Mouse (Mus musculus) forebrain, embryonic 13.5 days (tissue): ENCODE results near the gene Pdilt. TPM values are rescaled to one million over a fixed set of nuclear protein-coding genes. Genes with fewer than 3 reads are reported as not detected.

Experiments
- ATAC-seq: fragments of 200-750 bp; cut with Nextera tagmentation; 2 replicates; pipeline ENCODE4 v1.8.0; 2017
- H3K27ac ChIP-seq: fragments of 300-500 bp; sonication (generic); 2 replicates; pipeline ENCODE4 v1.5.1; 2015; ENCODE audit warnings: inconsistent platforms, mild to moderate bottlenecking, moderate library complexity
- H3K27me3 ChIP-seq: fragments of 300-500 bp; sonication (generic); 2 replicates; pipeline ENCODE4 v1.6.1; 2015; ENCODE audit warnings: mild to moderate bottlenecking, inconsistent platforms
- H3K36me3 ChIP-seq: fragments of 300-500 bp; sonication (generic); 2 replicates; pipeline ENCODE4 v1.6.1; 2015; ENCODE audit warnings: mild to moderate bottlenecking, inconsistent platforms; ENCODE audit not compliant: poor library complexity, severe bottlenecking
- H3K4me1 ChIP-seq: fragments of 300-500 bp; sonication (generic); 2 replicates; pipeline ENCODE4 v1.6.1; 2015; ENCODE audit warnings: inconsistent platforms
- H3K4me2 ChIP-seq: fragments of 300-500 bp; sonication (generic); 2 replicates; pipeline ENCODE4 v1.6.1; 2015; ENCODE audit warnings: inconsistent platforms, mild to moderate bottlenecking, moderate library complexity
- H3K4me3 ChIP-seq: fragments of 300-500 bp; sonication (generic); 2 replicates; pipeline ENCODE4 v1.5.1; 2015; ENCODE audit warnings: mild to moderate bottlenecking, inconsistent platforms
- H3K9ac ChIP-seq: fragments of 300-500 bp; sonication (generic); 2 replicates; pipeline ENCODE4 v1.6.1; 2015; ENCODE audit warnings: mild to moderate bottlenecking, inconsistent platforms
- H3K9me3 ChIP-seq: fragments of 300-500 bp; sonication (generic); replicated peaks from 2 replicates; pipeline ENCODE4 v1.6.1; 2016; ENCODE audit warnings: inconsistent platforms
- WGBS: fragments of 180-500 bp; shearing (Covaris S2); methylation state at CpG from one replicate; pipeline ENCODE4 v1.1.7; 2015; 5-methylcytosine and 5-hydroxymethylcytosine counted together
- polyA plus RNA-seq: library from polyadenylated mRNA; unstranded; fragments of >200 nt; fragmentation: Nextera tagmentation; extraction: Ambion mirVana; gene quantifications from 2 replicates; pipeline ENCODE4 v1.2.1, GENCODE M21; 2015

Gene Pdilt
- polyA plus RNA-seq, 1 experiment from 2014 or later = not detected

DNA sequence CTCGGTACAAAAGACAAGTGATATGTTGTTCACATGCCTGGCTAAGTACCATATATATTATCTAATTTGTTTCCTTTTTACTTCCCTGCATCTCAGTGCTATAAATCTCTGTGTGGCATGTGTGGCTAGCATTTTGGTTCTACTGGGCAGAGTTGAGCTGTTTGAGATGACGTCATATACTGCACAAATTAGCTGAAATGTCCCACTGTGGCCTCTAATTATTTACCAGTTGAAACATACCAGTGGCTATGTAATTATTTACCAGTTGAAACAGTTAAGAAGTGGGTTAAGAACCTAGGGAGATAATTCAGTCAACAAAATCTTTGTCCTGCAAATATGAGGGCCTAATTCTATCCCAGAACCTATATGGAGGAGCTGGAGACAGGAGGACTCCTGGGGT lies 4.3 kb upstream of the Pdilt start:
- 46% methylated on average over 2 of the region's 2 CpGs for WGBS
- no peak for ATAC-seq
- H3K4me1 ChIP-seq = peaks cover 10% of the 10 kb centered on the region
- H3K36me3 ChIP-seq = no peaks in the 10 kb centered on the region
- no peak overlapping the region for H3K9ac ChIP-seq
- no peak overlapping the region for H3K27ac ChIP-seq
- H3K27me3 ChIP-seq = no peaks in the 10 kb centered on the region
- no peak overlapping the region for H3K4me3 ChIP-seq
- no peak overlapping the region for H3K4me2 ChIP-seq
- H3K9me3 ChIP-seq = no peaks in the 10 kb centered on the region

DNA sequence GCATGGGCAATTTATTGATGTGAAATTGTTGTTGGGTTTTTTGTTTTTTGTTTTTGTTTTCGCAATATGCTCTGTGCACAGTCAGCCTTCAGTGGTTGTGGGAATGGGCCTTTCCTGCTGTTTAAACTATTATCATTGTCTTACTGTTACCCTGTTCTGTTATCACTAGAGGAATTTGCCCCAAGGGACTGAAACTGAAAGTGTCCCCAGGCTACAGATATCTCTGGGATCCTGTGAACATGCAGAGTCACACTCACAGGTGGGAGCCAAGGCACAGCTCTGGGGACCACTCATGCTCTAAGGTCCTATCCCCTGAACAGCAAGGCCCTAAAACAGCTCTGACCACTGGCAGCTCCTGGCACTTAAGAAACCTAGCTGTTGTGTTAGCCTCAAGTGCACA lies 3.8 kb upstream of the Pdilt start:
- 97% methylated on average over 1 of the region's 1 CpGs for WGBS
- H3K27ac ChIP-seq = no peak overlapping the region
- no peaks in the 10 kb centered on the region for H3K9me3 ChIP-seq
- H3K9ac ChIP-seq = no peak overlapping the region
- H3K36me3 ChIP-seq = no peaks in the 10 kb centered on the region
- H3K4me3 ChIP-seq = no peak overlapping the region
- ATAC-seq = no peak
- H3K27me3 ChIP-seq = no peaks in the 10 kb centered on the region
- H3K4me1 ChIP-seq = peaks cover 10% of the 10 kb centered on the region
- no peak overlapping the region for H3K4me2 ChIP-seq

DNA sequence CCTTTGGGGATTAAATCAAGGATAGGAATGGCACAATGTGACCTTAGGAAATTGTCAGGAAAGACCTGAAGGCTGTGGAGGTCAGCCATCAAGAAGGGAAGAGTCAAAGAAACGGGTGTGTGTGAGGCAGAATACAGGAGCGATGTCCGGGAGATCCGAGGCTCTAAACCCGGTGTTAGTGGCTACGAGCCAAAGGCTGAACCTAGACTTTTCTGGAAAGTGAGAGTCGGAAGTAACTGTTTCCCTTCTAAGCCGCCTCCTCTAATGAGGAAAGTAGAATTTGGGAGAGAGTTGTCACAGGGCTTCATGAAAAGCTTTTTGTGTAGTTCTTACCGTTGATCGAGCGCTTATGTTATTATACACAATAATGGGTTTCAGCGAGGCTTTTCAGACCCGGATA lies 3.2 kb upstream of the Pdilt start:
- Histone ChIP-seq H3K9ac (no peak overlapping the region), H3K27me3 (no peaks in the 10 kb centered on the region), H3K9me3 (no peaks in the 10 kb centered on the region), H3K4me1 (peaks cover 10% of the 10 kb centered on the region), H3K4me3 (no peak overlapping the region), H3K36me3 (no peaks in the 10 kb centered on the region), H3K4me2 (peak overlapping the region; percentile 22; the same call in 1 of the 2 replicates), H3K27ac (no peak overlapping the region)
- ATAC-seq = no peak
- 17% methylated on average over 13 of the region's 13 CpGs for WGBS

DNA sequence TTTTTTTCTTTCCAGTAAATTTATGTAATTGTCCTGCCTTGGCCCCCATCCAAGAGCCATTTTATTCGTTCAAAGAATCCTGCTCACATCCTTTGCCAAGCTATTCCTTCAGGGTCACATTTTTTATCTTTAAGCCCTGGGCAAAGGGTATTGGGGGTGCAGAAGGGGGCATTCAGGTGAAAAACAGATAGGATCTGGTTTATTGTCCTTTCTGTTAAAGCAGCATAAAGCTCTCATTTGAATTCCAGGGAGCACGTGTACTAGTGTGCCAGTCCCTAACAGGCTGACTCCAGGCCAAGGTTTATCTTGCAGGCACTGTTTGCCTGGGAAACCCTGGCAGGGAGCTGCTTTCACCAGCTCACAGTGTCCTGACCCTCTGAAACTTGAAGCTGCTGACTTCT lies 2.6 kb upstream of the Pdilt start:
- Histone ChIP-seq H3K4me2 (no peak overlapping the region), H3K9me3 (no peaks in the 10 kb centered on the region)
- 28% methylated on average over 2 of the region's 2 CpGs for WGBS

DNA sequence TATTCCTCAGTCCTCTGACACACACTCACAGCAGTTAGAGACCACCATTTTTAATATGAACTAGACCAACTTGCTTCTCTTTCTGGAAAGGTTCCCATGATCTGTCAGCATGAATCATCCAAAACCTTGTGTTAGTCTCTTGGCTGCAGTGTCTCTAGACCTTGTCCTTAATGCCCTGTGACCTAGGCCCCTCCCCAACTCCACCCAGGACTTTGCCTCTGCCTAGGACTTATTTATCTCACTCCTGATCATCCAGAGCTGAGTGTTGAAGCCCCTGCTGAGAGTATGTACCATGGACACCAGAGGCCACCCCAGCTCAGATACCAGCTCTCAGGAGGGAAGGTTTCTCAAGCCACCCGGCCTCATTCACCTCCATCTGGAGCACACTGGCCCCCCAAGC lies 904 bp downstream of the Pdilt start:
- Histone ChIP-seq H3K36me3 (no peaks in the 10 kb centered on the region), H3K4me2 (no peak overlapping the region), H3K9me3 (no peaks in the 10 kb centered on the region), H3K27me3 (no peaks in the 10 kb centered on the region), H3K27ac (no peak overlapping the region), H3K9ac (no peak overlapping the region), H3K4me3 (no peak overlapping the region), H3K4me1 (peaks cover 10% of the 10 kb centered on the region)
- WGBS = 86% methylated on average over 1 of the region's 1 CpGs
- ATAC-seq = no peak

More for the DNA sequence above, 2.6 kb upstream of the Pdilt start:
- no peak overlapping the region for H3K27ac ChIP-seq
- H3K9ac ChIP-seq = 0 out of 2 replicates have a peak overlapping the region, but pooled peaks have one; percentile 12
- ATAC-seq = no peak
- no peak overlapping the region for H3K4me3 ChIP-seq
- peaks cover 10% of the 10 kb centered on the region for H3K4me1 ChIP-seq
- no peaks in the 10 kb centered on the region for H3K36me3 ChIP-seq
- no peaks in the 10 kb centered on the region for H3K27me3 ChIP-seq

DNA sequence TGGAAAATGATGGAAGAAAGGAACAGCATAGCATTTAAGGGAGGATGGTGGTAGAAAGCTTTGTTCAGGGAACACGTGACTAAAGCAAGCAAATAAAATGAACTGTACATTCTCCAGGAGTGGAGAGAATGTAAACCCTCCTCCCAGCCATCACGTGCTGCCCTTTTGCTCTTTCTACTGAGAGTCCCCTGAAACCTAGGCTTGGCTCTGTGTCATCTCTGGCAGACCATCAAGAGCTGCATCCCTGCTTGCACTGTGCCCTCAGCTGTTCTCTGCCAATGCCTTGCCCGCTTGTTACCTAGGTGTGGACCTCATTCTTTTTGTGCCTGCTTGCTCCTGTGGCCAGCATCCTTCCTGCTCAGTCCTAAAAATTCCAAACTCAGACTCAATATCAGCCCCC lies 1.5 kb downstream of the Pdilt start:
- H3K4me1 ChIP-seq = peaks cover 10% of the 10 kb centered on the region
- no peaks in the 10 kb centered on the region for H3K9me3 ChIP-seq
- 92% methylated on average over 3 of the region's 3 CpGs for WGBS
- no peak overlapping the region for H3K9ac ChIP-seq
- no peaks in the 10 kb centered on the region for H3K27me3 ChIP-seq
- no peak for ATAC-seq
- H3K27ac ChIP-seq = no peak overlapping the region
- H3K4me3 ChIP-seq = no peak overlapping the region
- no peak overlapping the region for H3K4me2 ChIP-seq
- H3K36me3 ChIP-seq = no peaks in the 10 kb centered on the region

DNA sequence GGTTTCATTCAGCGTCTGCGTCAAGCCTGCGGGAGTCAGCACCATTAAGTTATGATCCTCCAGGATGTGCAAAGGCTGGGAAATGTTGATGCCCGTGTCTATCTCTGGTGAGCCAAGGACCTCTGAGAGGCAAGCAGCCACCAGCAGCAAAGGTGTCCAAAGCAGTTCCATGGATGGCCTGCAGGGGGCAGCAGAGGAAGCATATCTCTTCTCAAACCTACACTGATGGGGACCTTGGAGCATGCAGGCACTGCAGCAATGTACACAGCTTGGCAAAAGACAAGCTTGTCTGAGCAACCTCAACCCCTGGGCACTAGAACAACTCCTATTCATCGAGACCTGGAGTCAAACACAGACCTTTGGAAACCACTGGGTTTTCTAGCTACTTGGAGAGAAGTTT lies 3.6 kb downstream of the Pdilt start:
- WGBS = 56% methylated on average over 5 of the region's 5 CpGs
- no peak for ATAC-seq
- no peaks in the 10 kb centered on the region for H3K9me3 ChIP-seq
- no peak overlapping the region for H3K4me3 ChIP-seq
- no peaks in the 10 kb centered on the region for H3K4me1 ChIP-seq
- H3K36me3 ChIP-seq = no peaks in the 10 kb centered on the region
- H3K27ac ChIP-seq = no peak overlapping the region
- no peak overlapping the region for H3K9ac ChIP-seq
- no peak overlapping the region for H3K4me2 ChIP-seq
- no peaks in the 10 kb centered on the region for H3K27me3 ChIP-seq

DNA sequence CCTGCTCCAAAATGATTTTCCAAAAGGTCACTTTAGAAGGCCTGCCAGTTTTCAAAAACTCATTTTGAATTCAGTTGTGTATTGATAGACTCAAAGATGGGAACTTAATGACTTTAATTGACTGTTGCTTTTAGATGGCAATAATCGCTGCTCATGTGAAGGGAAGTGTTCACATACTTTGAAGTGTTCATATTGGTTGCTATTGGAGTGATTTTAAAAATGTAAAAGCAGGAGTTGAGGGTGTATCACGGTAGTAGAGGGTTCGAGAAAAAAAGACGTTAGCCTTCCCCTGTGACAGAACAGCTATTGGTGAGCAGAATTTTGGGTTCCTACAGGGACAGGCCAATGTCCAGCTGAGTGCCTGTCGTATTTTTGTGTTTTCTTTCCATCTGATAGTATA lies 4.1 kb downstream of the Pdilt start, which contains the start of gene Acsm5:
TSS of gene Acsm5 (plus strand) at position 301 of the 400 bp plus-strand sequence.
- Histone ChIP-seq H3K36me3 (no peaks in the 10 kb centered on the region), H3K9me3 (no peaks in the 10 kb centered on the region), H3K4me3 (no peak within 1 kb of the TSS), H3K4me2 (no peak within 1 kb of the TSS), H3K27ac (no peak within 1 kb of the TSS), H3K9ac (no peak within 1 kb of the TSS), H3K27me3 (no peaks in the 10 kb centered on the region), H3K4me1 (no peaks in the 10 kb centered on the region)
- no peak for ATAC-seq
- 77% methylated on average over 5 of the region's 5 CpGs for WGBS

DNA sequence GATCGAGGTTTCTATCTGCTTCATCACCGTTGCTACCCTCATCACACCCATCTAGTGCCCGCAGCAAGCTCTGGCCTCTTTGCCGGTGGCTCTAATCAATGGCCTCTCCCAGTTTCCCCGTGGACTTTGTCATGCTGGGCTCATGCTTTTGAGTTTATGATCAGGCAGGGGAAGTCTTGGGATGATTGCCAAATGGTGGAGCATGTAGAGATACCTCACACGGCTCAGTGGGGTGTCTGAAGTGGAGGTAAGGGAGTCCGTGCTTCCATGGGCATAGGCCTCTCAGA lies 7.1 kb downstream of the Pdilt start:
- no peaks in the 10 kb centered on the region for H3K27me3 ChIP-seq
- no peaks in the 10 kb centered on the region for H3K4me1 ChIP-seq
- H3K36me3 ChIP-seq = no peaks in the 10 kb centered on the region
- H3K27ac ChIP-seq = no peak overlapping the region
- H3K9ac ChIP-seq = no peak overlapping the region
- no peak overlapping the region for H3K4me2 ChIP-seq
- WGBS = 87% methylated on average over 7 of the region's 7 CpGs
- no peak overlapping the region for H3K4me3 ChIP-seq
- no peak for ATAC-seq
- no peaks in the 10 kb centered on the region for H3K9me3 ChIP-seq

DNA sequence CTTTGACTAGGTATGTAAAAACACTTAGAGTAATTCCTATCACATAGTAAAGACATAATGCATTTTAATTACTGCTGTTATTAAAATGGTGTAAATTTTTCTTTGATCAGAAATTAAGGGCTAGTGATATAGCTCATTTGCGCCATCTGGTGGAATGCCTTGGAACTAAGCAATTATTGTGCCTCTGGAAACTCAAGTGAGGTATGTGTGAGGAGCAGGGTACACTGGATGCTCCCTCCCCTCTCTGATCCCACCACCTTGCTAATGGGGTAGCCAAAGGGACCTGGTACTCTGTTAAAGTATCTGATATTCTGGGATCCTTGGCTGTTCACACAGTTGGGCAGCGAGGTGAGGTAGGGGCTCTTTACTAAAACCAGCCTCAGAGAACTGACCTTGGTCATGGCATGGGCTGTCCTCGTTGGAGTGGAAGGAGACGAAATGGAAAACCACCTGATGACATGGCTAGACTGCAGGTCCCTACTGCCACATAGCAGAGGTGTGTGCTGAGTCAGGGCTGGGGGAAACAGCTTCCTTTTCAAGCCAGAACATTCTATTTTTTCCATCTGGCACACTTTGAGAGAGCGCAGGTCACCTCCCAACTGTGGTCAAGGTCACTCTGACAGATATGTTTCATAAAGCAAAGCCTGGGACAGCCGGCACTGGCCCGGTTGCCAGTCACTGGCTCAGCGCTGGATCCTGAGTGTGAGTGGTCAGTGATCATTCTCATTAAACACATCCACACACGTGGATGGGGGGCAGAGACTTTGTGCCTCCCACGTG lies 7.6 kb downstream of the Pdilt start:
- H3K9ac ChIP-seq = no peak overlapping the region
- no peak overlapping the region for H3K4me3 ChIP-seq
- 0 out of 2 replicates have a peak, but pooled peaks have one; percentile 65 for ATAC-seq
- H3K4me2 ChIP-seq = no peak overlapping the region
- 72% methylated on average over 10 of the region's 10 CpGs for WGBS
- H3K9me3 ChIP-seq = no peaks in the 10 kb centered on the region
- H3K27me3 ChIP-seq = no peaks in the 10 kb centered on the region
- no peaks in the 10 kb centered on the region for H3K36me3 ChIP-seq
- H3K4me1 ChIP-seq = no peaks in the 10 kb centered on the region
- H3K27ac ChIP-seq = no peak overlapping the region

DNA sequence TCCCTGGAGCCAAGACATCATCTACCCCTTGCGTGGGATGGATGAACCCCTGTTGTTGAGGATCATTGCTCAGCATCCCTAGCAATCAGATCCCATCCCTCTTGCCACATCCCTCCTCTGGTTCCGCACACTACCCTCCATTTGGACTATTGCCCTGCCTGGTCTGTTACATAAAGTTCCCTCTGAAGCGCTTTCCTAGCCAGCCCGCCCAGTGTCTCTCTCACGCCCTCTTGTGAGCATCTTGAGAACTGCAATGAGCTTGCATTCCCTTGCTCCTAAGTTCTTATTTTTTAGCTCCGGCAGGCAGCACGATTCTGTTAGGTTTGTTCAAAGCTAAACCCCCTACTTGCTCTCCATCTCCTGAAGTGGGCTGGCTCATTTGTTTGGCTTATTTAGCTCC lies 10.2 kb downstream of the Pdilt start:
- H3K27me3 ChIP-seq = no peaks in the 10 kb centered on the region
- no peaks in the 10 kb centered on the region for H3K4me1 ChIP-seq
- H3K27ac ChIP-seq = no peak overlapping the region
- no peaks in the 10 kb centered on the region for H3K36me3 ChIP-seq
- H3K4me2 ChIP-seq = no peak overlapping the region
- H3K9ac ChIP-seq = no peak overlapping the region
- H3K4me3 ChIP-seq = no peak overlapping the region
- 29% methylated on average over 7 of the region's 7 CpGs for WGBS
- no peak for ATAC-seq
- no peaks in the 10 kb centered on the region for H3K9me3 ChIP-seq

DNA sequence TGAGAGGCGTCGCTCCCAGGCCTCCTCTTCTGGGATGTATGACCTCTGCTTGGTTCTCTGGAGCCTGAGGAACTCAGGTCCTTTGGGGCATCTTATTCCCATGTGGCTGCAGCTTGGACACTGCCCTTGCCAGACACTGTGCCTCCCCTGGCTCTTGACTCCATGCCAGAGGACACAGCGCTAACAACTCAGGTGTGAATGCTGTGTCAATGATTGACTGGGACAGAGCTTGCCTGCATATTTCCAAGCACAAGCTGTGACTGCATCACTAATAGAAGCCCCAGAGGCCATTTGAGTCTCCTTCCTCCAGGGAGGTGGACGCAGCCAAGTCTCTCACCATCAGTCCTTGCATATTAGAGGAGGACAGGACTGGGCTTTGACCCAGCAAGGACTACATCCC lies 12.1 kb downstream of the Pdilt start:
- Histone ChIP-seq H3K4me3 (no peak overlapping the region), H3K27ac (no peak overlapping the region), H3K36me3 (no peaks in the 10 kb centered on the region), H3K9ac (no peak overlapping the region), H3K27me3 (no peaks in the 10 kb centered on the region), H3K4me1 (no peaks in the 10 kb centered on the region), H3K4me2 (no peak overlapping the region), H3K9me3 (no peaks in the 10 kb centered on the region)
- 88% methylated on average over 4 of the region's 4 CpGs for WGBS
- ATAC-seq = no peak
